Mouse (Mus musculus): ENCODE measurements around the gene Eif4g3. TPM values are rescaled to one million over a fixed set of nuclear protein-coding genes. Genes with fewer than 3 reads are reported as not detected.

Eif4g3 gene
- polyA plus RNA-seq, 1 experiment from 2014 or later, result 34.1 TPM

DNA sequence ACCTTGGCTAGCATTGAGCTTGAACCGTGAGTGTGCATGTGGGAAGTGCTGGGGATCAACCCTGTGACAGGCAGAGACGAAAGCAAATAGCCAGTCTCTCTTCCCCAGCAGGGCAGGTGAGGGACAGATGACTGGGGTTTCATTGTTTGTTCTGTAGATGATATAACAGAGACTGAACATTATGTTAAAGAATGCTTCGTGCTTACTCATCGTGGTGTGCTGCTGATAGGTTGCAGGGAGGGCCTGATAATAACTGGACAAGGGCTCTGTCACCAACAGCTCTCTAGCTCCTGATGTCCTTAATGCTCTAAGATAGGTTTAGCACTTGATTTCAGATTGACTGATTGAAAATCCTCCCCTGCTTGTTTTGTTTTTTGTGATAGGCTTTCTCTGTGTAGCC lies 23.1 kb downstream of the Eif4g3 start:
- WGBS, result 96% methylated on average over 4 of the region's 4 CpGs
- Histone ChIP-seq H3K36me3 (peaks cover 81% of the 10 kb centered on the region), H3K27me3 (ENCODE audit: low read depth, poor library complexity, severe bottlenecking) (no peaks in the 10 kb centered on the region), H3K9me3 (replicated peaks) (no peaks in the 10 kb centered on the region), H3K4me1 (peaks cover 12% of the 10 kb centered on the region; the same call in 1 of the 2 replicates), H3K4me3 (no peak overlapping the region), H3K27ac (replicated peaks) (no peak overlapping the region)
- no peak for DNase-seq (ENCODE audit: low spot score)

DNA sequence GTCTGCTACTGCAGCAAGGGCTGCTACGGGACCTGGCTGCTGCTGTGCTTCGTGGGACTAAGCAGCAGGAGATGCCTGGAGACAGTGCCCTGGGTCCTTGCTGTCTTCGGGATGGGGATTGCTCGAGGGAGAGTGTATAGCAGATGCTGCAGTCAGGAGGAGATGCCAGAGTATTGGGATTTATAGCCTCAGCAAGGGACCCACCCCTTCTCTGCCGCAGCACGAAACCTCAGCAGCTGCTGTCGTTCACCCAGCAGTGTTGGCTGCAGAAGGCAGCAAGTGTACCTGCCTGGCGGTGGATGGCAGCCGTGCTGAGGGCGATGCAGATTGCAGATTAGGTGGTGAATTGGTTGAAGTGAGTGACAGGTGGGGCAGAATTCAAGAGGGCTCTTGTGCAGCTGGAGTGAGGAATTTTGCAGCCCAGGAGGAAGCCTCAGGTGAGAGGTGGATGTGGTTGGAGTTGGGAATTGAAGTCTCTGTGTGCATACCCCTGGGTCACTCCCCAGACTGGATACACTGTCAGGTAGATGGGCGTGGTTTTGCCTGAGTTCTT lies 24.3 kb downstream of the Eif4g3 start:
- no peak for DNase-seq (ENCODE audit: low spot score)
- 93% methylated on average over 11 of the region's 11 CpGs for WGBS
- peaks cover 74% of the 10 kb centered on the region for H3K36me3 ChIP-seq
- no peaks in the 10 kb centered on the region for H3K9me3 ChIP-seq (replicated peaks)
- no peak overlapping the region for H3K27ac ChIP-seq (replicated peaks)
- peaks cover 12% of the 10 kb centered on the region; the same call in 1 of the 2 replicates for H3K4me1 ChIP-seq
- H3K27me3 ChIP-seq (ENCODE audit: low read depth, poor library complexity, severe bottlenecking), result no peaks in the 10 kb centered on the region
- no peak overlapping the region for H3K4me3 ChIP-seq

DNA sequence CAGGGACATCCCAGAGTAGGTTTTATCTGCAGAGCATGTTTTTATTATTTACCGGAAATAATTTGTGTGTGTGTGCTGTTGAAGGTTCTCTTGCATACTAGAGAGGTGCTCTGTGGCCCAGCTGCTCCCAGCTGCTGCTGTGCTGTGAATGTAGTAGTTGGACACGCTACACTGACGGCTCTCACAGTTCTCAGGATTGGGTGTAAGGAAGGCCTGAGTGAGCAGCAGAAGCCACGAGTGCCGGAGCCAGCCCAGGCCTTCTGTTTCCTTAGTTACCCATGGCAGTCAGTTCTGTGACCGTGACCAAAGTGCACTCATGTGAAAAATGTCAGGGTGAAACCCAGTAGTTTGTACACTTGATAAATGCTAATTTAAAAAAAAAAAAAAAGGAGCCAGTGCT lies 25.2 kb downstream of the Eif4g3 start:
- Histone ChIP-seq H3K4me1 (peaks cover 12% of the 10 kb centered on the region; the same call in 1 of the 2 replicates), H3K27me3 (ENCODE audit: low read depth, poor library complexity, severe bottlenecking) (no peaks in the 10 kb centered on the region), H3K9me3 (replicated peaks) (no peaks in the 10 kb centered on the region), H3K36me3 (peaks cover 72% of the 10 kb centered on the region), H3K27ac (replicated peaks) (no peak overlapping the region), H3K4me3 (no peak overlapping the region)
- no peak for DNase-seq (ENCODE audit: low spot score)
- 78% methylated on average over 6 of the region's 6 CpGs for WGBS

DNA sequence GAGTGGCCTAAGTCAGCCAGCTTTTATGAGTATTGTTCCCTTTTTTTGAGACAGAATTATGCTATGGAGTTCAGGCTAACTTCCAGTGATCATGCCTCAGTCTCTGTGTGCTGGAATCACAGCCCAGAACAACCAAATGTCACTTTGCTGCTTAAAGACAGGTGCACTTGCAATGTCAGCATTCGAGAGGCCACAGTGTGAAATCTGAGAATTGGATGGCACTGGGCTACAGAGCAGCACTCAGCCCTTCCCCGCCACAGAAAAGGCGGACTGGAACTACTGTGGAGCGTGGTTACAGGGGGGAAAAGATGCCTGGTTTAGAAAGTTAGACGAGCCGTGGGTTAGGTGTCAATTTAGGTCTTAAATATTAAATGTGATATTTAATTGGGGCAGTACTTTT lies 27.4 kb downstream of the Eif4g3 start:
- Histone ChIP-seq H3K4me3 (no peak overlapping the region), H3K4me1 (peaks cover 15% of the 10 kb centered on the region; the same call in 1 of the 2 replicates), H3K9me3 (replicated peaks) (no peaks in the 10 kb centered on the region), H3K27ac (replicated peaks) (no peak overlapping the region), H3K27me3 (ENCODE audit: low read depth, poor library complexity, severe bottlenecking) (no peaks in the 10 kb centered on the region), H3K36me3 (peaks cover 72% of the 10 kb centered on the region)
- 87% methylated on average over 6 of the region's 6 CpGs for whole genome bisulfite sequencing
- DNase-seq (ENCODE audit: low spot score), result no peak

DNA sequence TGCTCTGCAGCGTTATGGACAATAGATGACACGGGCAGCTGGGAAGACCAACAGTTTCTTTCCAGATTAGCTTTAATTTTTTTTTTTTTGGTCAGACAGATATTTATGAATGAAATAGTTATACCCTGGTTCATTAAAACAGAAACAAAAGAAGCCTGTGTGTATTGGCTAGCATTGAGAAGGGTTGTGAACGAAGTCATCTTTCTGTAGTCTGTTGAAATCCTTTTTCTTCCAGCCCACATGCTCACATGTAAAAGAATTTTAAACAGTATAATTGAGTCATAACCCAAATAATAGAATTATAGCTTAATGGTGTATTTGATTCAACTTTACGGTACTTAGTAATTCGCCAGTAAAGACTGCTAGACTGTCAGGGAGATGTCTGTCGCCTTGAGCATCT lies 28.8 kb downstream of the Eif4g3 start:
- 93% methylated on average over 6 of the region's 6 CpGs for WGBS
- H3K27me3 ChIP-seq (ENCODE audit: low read depth, poor library complexity, severe bottlenecking), result no peaks in the 10 kb centered on the region
- no peaks in the 10 kb centered on the region for H3K9me3 ChIP-seq (replicated peaks)
- no peak for DNase-seq (ENCODE audit: low spot score)
- peaks cover 15% of the 10 kb centered on the region; the same call in 1 of the 2 replicates for H3K4me1 ChIP-seq
- H3K36me3 ChIP-seq, result peaks cover 70% of the 10 kb centered on the region
- no peak overlapping the region for H3K27ac ChIP-seq (replicated peaks)
- H3K4me3 ChIP-seq, result no peak overlapping the region

DNA sequence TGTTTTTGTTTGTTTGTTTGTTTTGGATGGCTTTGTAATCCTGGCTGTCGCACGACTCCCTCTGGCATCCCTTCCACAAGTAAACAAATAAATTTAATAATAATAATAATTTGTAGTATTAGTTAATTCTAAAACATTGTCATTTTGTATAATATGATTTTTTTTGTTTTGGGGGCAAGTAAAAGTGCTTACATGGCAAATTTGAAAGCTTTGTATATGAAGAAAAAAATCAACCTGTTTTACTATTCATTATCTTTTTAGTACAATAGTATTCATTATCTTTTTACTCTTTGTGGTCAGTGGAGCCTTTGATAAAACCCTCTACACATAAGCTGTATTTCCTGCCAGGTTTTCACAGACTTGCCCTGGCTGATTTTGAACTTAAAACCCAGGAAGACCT lies 29.9 kb downstream of the Eif4g3 start:
- Histone ChIP-seq H3K27ac (replicated peaks) (no peak overlapping the region), H3K4me3 (no peak overlapping the region), H3K36me3 (peaks cover 70% of the 10 kb centered on the region), H3K27me3 (ENCODE audit: low read depth, poor library complexity, severe bottlenecking) (no peaks in the 10 kb centered on the region), H3K9me3 (replicated peaks) (no peaks in the 10 kb centered on the region), H3K4me1 (peaks cover 5% of the 10 kb centered on the region; the same call in 1 of the 2 replicates)
- 91% methylated on average over 2 of the region's 2 CpGs for WGBS
- DNase-seq (ENCODE audit: low spot score), result no peak

DNA sequence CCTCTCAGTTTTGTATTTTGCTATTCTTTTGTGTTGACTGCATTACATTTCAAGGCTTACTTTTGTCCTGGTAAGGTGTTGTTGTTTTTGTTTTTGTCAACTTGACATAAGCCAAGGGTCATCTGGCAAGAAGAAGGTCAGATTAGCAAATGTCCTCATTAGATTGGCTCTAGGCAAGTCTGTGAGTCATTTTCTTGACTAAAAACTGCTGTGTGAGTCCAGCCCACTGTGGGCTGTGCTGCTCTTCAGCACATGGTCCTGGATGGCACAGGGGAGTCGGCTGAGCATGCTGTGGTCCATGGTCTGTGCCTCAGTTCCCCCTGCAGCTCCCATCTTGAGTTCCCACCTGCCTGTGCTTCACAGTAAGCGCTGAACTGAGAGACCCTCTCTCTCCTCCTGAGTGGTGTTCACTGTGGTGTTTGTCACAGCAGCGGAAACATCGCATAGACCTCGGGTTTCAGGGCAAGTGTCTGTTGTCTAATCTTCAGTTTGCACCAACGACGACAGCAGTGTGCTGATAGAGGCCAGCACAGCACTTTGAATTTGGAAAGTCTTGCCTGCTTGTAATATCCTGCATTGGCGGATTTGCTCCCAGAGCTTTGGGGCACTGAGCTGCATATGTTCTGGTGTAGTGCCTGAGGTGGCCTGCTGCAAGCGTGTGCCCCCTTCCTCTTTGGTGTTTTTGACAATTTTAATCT lies 30.7 kb downstream of the Eif4g3 start:
- no peaks in the 10 kb centered on the region for H3K27me3 ChIP-seq (ENCODE audit: low read depth, poor library complexity, severe bottlenecking)
- 93% methylated on average over 9 of the region's 9 CpGs for WGBS
- peaks cover 70% of the 10 kb centered on the region for H3K36me3 ChIP-seq
- DNase-seq (ENCODE audit: low spot score), result no peak
- peaks cover 5% of the 10 kb centered on the region; the same call in 1 of the 2 replicates for H3K4me1 ChIP-seq
- H3K9me3 ChIP-seq (replicated peaks), result no peaks in the 10 kb centered on the region
- H3K4me3 ChIP-seq, result no peak overlapping the region
- no peak overlapping the region for H3K27ac ChIP-seq (replicated peaks)

DNA sequence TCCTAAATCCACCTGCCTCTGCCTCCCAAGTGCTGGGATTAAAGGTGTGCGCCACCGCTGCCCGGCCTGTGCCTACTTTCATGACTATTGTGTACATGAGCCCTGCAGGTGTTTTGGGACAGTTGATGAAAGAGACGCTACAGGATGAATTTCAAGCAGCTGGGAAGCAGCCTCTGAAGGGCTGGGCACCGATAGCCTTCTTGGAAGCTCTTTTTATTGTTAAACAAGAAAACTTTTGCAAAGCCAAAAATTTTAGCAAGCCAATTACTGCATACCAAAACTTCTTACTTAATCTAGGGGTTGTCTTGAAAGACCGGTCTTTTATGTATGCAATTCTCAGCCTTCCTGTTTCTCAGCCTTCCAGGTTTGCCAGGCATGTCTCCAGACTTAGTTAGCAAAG lies 36.3 kb downstream of the Eif4g3 start:
- Histone ChIP-seq H3K36me3 (peaks cover 91% of the 10 kb centered on the region), H3K4me3 (no peak overlapping the region), H3K27me3 (ENCODE audit: low read depth, poor library complexity, severe bottlenecking) (no peaks in the 10 kb centered on the region), H3K4me1 (no peaks in the 10 kb centered on the region), H3K27ac (replicated peaks) (no peak overlapping the region), H3K9me3 (replicated peaks) (no peaks in the 10 kb centered on the region)
- no peak for DNase-seq (ENCODE audit: low spot score)
- 94% methylated on average over 6 of the region's 6 CpGs for WGBS

DNA sequence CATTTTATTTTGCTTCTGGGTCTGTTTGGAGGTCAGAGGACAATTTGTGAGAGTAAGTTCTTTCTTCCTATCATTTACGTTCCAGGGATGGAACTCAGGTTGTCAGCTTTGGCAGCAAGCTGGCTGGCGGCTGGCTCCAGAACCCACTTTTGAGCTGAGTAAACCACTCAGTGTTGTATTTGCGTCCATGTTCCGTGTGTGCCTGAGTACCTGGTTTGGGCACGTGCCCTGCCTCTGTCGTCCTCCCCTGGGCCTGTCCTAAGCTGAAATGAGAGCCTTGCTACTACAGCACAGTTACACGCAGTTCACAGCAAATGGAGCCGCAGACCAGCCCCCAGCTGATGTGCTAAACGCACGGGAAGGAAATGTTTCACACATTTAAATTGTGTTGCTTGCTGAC lies 39.0 kb downstream of the Eif4g3 start:
- Histone ChIP-seq H3K27ac (replicated peaks) (no peak overlapping the region), H3K4me3 (no peak overlapping the region), H3K9me3 (replicated peaks) (no peaks in the 10 kb centered on the region), H3K27me3 (ENCODE audit: low read depth, poor library complexity, severe bottlenecking) (no peaks in the 10 kb centered on the region), H3K36me3 (peaks cover 92% of the 10 kb centered on the region), H3K4me1 (peaks cover 14% of the 10 kb centered on the region)
- DNase-seq (ENCODE audit: low spot score), result no peak
- WGBS, result 93% methylated on average over 10 of the region's 10 CpGs

DNA sequence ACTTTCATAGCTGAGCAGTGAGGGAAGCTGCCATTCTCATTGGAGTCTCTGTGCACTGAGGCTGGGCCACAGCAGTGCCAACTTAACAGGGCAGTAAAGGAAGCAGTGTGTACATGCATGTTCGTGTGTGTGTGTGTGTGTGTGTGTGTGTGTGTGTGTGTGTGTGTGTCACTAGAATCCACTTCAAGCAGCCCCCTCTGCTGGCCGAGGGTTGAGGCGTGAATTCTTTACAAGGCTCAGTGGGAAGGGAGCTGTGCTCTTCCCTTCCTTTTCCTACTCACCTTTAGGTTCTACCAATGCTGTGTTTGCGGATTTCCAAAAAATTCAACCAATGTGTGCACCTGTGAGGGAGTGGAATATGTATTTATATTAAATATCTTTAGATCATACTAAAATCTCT lies 41.0 kb downstream of the Eif4g3 start:
- no peak for DNase-seq (ENCODE audit: low spot score)
- peaks cover 84% of the 10 kb centered on the region for H3K36me3 ChIP-seq

DNA sequence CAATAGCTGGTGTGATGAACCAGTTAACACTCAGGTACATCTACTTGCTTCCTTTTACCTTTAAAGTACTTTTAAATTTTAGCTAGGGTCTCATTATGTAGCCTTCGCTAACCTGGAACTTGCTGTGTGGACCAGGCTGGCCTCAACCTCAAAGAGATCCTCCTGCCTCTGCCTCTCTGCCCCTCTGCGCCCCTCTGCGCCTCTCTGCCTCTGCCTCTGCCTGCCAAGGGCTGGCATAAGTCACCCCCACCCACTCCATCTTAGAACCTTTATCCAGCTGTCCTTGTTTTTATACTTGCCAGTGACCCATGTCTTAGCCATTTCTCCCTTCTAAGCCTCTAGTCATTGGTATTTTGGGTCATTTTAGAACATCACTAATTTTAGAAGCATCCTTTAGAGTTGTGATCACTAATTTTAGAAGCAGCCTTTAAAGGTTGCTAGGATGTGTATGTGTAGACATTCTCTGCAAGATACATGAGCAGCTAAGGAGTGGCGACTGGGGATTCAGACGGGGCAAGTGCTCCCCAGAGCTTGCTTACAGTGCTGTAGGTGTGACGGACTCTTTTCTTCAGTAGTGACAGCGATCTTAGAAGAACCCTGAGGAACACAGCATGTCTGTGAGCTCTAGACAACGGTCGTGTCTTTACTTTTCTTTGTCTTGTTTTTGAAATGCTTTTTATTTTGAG lies 42.8 kb downstream of the Eif4g3 start:
- H3K27ac ChIP-seq (replicated peaks), result no peak overlapping the region
- H3K27me3 ChIP-seq (ENCODE audit: low read depth, poor library complexity, severe bottlenecking), result no peaks in the 10 kb centered on the region
- no peak for DNase-seq (ENCODE audit: low spot score)
- H3K4me1 ChIP-seq, result peaks cover 19% of the 10 kb centered on the region
- 91% methylated on average over 9 of the region's 9 CpGs for whole genome bisulfite sequencing
- H3K9me3 ChIP-seq (replicated peaks), result no peaks in the 10 kb centered on the region
- H3K36me3 ChIP-seq, result peaks cover 90% of the 10 kb centered on the region
- H3K4me3 ChIP-seq, result no peak overlapping the region

More for the DNA sequence above, 41.0 kb downstream of the Eif4g3 start:
- WGBS, result 95% methylated on average over 4 of the region's 4 CpGs
- Histone ChIP-seq H3K4me3 (no peak overlapping the region), H3K27me3 (ENCODE audit: low read depth, poor library complexity, severe bottlenecking) (no peaks in the 10 kb centered on the region), H3K9me3 (replicated peaks) (no peaks in the 10 kb centered on the region), H3K27ac (replicated peaks) (no peak overlapping the region), H3K4me1 (peaks cover 19% of the 10 kb centered on the region)

DNA sequence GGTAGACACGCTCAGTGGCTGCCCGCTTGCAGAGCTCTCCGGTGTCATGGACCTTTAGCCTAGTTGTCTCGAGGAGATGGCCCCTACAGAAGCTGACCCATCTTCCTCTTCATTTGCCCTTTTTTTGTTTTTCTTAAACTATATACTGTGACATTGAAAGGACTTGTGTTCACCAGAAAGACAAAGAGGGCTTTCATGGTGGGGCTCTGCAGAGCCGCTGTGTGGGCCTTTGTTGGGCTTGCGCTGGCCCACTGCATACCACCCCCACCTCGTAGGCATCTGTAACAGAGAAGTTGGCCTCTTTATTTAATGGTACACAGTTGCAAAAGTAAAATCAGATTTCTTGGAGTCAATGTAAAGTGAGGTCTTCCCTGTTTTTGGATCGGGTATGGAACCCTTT lies 44.3 kb downstream of the Eif4g3 start:
- H3K4me3 ChIP-seq, result no peak overlapping the region
- WGBS, result 55% methylated on average over 8 of the region's 8 CpGs
- no peak for DNase-seq (ENCODE audit: low spot score)
- peak overlapping the region; percentile 60 for H3K27ac ChIP-seq (replicated peaks)
- H3K9me3 ChIP-seq (replicated peaks), result no peaks in the 10 kb centered on the region
- H3K27me3 ChIP-seq (ENCODE audit: low read depth, poor library complexity, severe bottlenecking), result no peaks in the 10 kb centered on the region
- H3K36me3 ChIP-seq, result peaks cover 90% of the 10 kb centered on the region
- H3K4me1 ChIP-seq, result peaks cover 19% of the 10 kb centered on the region

DNA sequence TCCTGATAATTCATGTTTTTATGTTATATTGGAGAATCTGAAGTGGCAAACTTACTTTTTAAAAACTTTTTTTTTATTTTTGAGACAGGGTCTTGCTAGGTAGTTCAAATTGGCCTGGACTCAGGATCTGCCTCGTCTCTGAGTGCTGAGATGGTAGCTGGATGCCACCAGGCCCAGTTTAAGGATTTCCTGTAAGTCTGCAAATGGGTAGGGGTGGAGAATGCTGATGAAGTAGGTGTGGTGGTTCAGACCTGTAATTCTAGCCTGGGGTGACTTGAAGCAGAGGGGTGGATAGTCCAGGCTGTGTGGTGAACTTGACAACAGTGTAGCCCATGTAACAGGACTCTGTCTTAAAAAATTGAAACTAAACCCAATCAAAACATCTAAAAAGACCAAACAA lies 45.1 kb downstream of the Eif4g3 start:
- peaks cover 19% of the 10 kb centered on the region for H3K4me1 ChIP-seq
- H3K27ac ChIP-seq (replicated peaks), result no peak overlapping the region
- H3K9me3 ChIP-seq (replicated peaks), result no peaks in the 10 kb centered on the region
- 84% methylated on average over 1 of the region's 1 CpGs for whole genome bisulfite sequencing
- no peak overlapping the region for H3K4me3 ChIP-seq
- no peak for DNase-seq (ENCODE audit: low spot score)
- H3K27me3 ChIP-seq (ENCODE audit: low read depth, poor library complexity, severe bottlenecking), result no peaks in the 10 kb centered on the region
- H3K36me3 ChIP-seq, result peaks cover 90% of the 10 kb centered on the region

Data from midbrain, embryonic 10.5 days (tissue).